Mouse (Mus musculus) left cerebral cortex, postnatal 25 days (tissue): Measurements from ENCODE around the gene Timp2. TPM values are rescaled to one million over a fixed set of nuclear protein-coding genes. Genes with fewer than 3 reads are reported as not detected.
"Not testable (repeated sequence)": the region's sequence is repeated elsewhere in the genome, so short reads cannot be mapped to it uniquely, and the experiment has no call there.

Experiments
- DNase-seq, 2 experiments: peaks; one replicate each; pipeline ENCODE4 v3.0.0; 2022; ENCODE audit warnings: low spot score in 2 of 2, mixed read lengths in 1 of 2
- intact Hi-C: fragments of 180-260 bp; cut with DNase I; formaldehyde crosslinking; loops from one replicate; pipeline ENCODE4 v1.15.1; 2025
- total RNA-seq, 2 experiments: library from RNA; stranded (reverse); gene quantifications; 2 replicates each; pipeline ENCODE4 v1.2.3; 2021

Timp2 gene
- total RNA-seq, 2 experiments from 2014 or later, result 254 to 273 TPM

GRCm38 (mm10) chr11:118317129-118317528 lies 38.4 kb downstream of the Timp2 start:
- intact Hi-C loops, result loop anchor here (1.0 to 2.0 kb wide), 2 partner anchors 38 to 62 kb away; partner anchors contain the start of gene Timp2
- peak in 1 of 2 experiments; percentile 67 for DNase-seq

GRCm38 (mm10) chr11:118316231-118316806 lies 39.2 kb downstream of the Timp2 start:
- no peak for DNase-seq
- intact Hi-C loops, result loop anchor here (2.0 kb wide), 1 partner anchor 38 kb away; the partner anchor contains the start of gene Timp2

- no peak for DNase-seq
- intact Hi-C loops, result no loop called here
These were observed 43.3 kb downstream of the Timp2 start for GRCm38 (mm10) chr11:118312132-118312723.

GRCm38 (mm10) chr11:118307962-118308361 lies 47.6 kb downstream of the Timp2 start:
- intact Hi-C loops, DNase-seq: not testable (repeated sequence)

- intact Hi-C loops, DNase-seq: not testable (repeated sequence)
These were observed 51.6 kb downstream of the Timp2 start for GRCm38 (mm10) chr11:118303959-118304358.

GRCm38 (mm10) chr11:118298810-118299209 lies 56.7 kb downstream of the Timp2 start:
- intact Hi-C loops, result no loop called here
- DNase-seq, result no peak

- intact Hi-C loops, result no loop called here
- DNase-seq, result no peak
These were observed 57.6 kb downstream of the Timp2 start for GRCm38 (mm10) chr11:118297967-118298366.

- DNase-seq, result no peak
- intact Hi-C loops, result no loop called here
These were observed 60.5 kb downstream of the Timp2 start for GRCm38 (mm10) chr11:118295026-118295425.

- no peak for DNase-seq
- intact Hi-C loops, result no loop called here
These were observed 62.9 kb downstream of the Timp2 start for GRCm38 (mm10) chr11:118292671-118293070.

GRCm38 (mm10) chr11:118289999-118290889 lies 65.3 kb downstream of the Timp2 start, which contains the start of gene Usp36:
Gene Usp36 (minus strand): TSS chr11:118290244.
- DNase-seq, result peak; percentile 100
- intact Hi-C loops, result no loop called here

- intact Hi-C loops, result no loop called here
- no peak for DNase-seq
These were observed 66.0 kb downstream of the Timp2 start for GRCm38 (mm10) chr11:118289562-118289961.

- DNase-seq, result no peak
- intact Hi-C loops, result no loop called here
These were observed 66.5 kb downstream of the Timp2 start for GRCm38 (mm10) chr11:118289037-118289511.

- no peak for DNase-seq
- intact Hi-C loops, result no loop called here
These were observed 68.0 kb downstream of the Timp2 start for GRCm38 (mm10) chr11:118287573-118287972.

GRCm38 (mm10) chr11:118286434-118286833 lies 69.1 kb downstream of the Timp2 start:
- no peak for DNase-seq
- intact Hi-C loops, result no loop called here

GRCm38 (mm10) chr11:118285791-118286190 lies 69.7 kb downstream of the Timp2 start:
- intact Hi-C loops, result no loop called here
- no peak for DNase-seq

GRCm38 (mm10) chr11:118280218-118280617 lies 75.3 kb downstream of the Timp2 start:
- DNase-seq, result no peak
- intact Hi-C loops, result no loop called here

GRCm38 (mm10) chr11:118276328-118276727 lies 79.2 kb downstream of the Timp2 start:
- intact Hi-C loops, result no loop called here
- DNase-seq, result peak in 1 of 2 experiments; percentile 54

GRCm38 (mm10) chr11:118275092-118275491 lies 80.4 kb downstream of the Timp2 start:
- intact Hi-C loops, result no loop called here
- DNase-seq, result no peak

GRCm38 (mm10) chr11:118269827-118270226 lies 85.7 kb downstream of the Timp2 start:
- intact Hi-C loops, result no loop called here

GRCm38 (mm10) chr11:118266666-118267046 lies 88.9 kb downstream of the Timp2 start:
- no peak for DNase-seq
- intact Hi-C loops, result no loop called here

More at GRCm38 (mm10) chr11:118269827-118270226, 85.7 kb downstream of the Timp2 start:
- no peak for DNase-seq
